ENCODE assay signal across 27 mouse cellular contexts in genomic region chr4:126444528-126444927, GRCm38 (mm10).
"Had no signal": no experiment of that assay in that cellular context is flagged by ENCODE, and none has a peak within 500 bp of the region (broad histone marks: within the 10 kb centered on the region; RNA-seq: fewer than 3 reads in every experiment).

No protein-coding gene starts in this region.

- DNase-seq: gastrocnemius, adult 2 months; gastrocnemius, postnatal 10 days; gastrocnemius, postnatal 25 days; heart, postnatal 4 days; kidney, adult 18-20 months; kidney, adult 8-10 months; kidney, postnatal 10 days; kidney, postnatal 25 days; kidney, postnatal 4 days; liver; liver, embryonic 13.5 days; liver, postnatal 0 days had no signal

- H3K9ac ChIP-seq: heart, embryonic 12.5 days; hindbrain, embryonic 12.5 days; hindbrain, embryonic 14.5 days; intestine, embryonic 15.5 days; limb, embryonic 12.5 days; liver, embryonic 13.5 days; liver, embryonic 15.5 days; liver, postnatal 0 days had no signal

- H3K9me3 ChIP-seq: heart, embryonic 12.5 days; hindbrain, embryonic 10.5 days; hindbrain, embryonic 12.5 days; intestine, embryonic 15.5 days; limb, embryonic 10.5 days; limb, embryonic 12.5 days; liver, embryonic 13.5 days; liver, embryonic 15.5 days had no signal

- H3K4me2 ChIP-seq: heart, embryonic 12.5 days; hindbrain, embryonic 12.5 days; hindbrain, embryonic 14.5 days; intestine, embryonic 15.5 days; limb, embryonic 12.5 days; liver, embryonic 11.5 days; liver, embryonic 13.5 days; liver, embryonic 15.5 days had no signal

- H3K27me3 ChIP-seq: heart, embryonic 12.5 days; hindbrain, embryonic 12.5 days; intestine, embryonic 15.5 days; limb, embryonic 12.5 days; liver, embryonic 13.5 days; liver, embryonic 15.5 days had no signal

- H3K4me1 ChIP-seq: hindbrain, embryonic 10.5 days; hindbrain, embryonic 12.5 days; intestine, embryonic 15.5 days; limb, embryonic 10.5 days; limb, embryonic 12.5 days; liver, embryonic 13.5 days; liver, embryonic 15.5 days had no signal

- H3K27ac ChIP-seq: gastrocnemius, adult 2 months; hindbrain, embryonic 10.5 days; hindbrain, embryonic 12.5 days; hindbrain, embryonic 14.5 days; intestine, embryonic 15.5 days; layer of hippocampus, adult 2 months; left cerebral cortex, adult 2 months; limb, embryonic 10.5 days; limb, embryonic 12.5 days; liver, embryonic 13.5 days; liver, embryonic 15.5 days had no signal

- ATAC-seq: forebrain, embryonic 16.5 days; hindbrain, embryonic 16.5 days; inflammation-experienced regulatory T-cells, adult 6 months; intestine, embryonic 15.5 days; intestine, postnatal 0 days; liver, postnatal 0 days had no signal

- H3K4me3 ChIP-seq: gastrocnemius, adult 2 months; heart, embryonic 12.5 days; hindbrain, embryonic 10.5 days; hindbrain, embryonic 12.5 days; intestine, embryonic 15.5 days; layer of hippocampus, adult 2 months; left cerebral cortex, adult 2 months; limb, embryonic 10.5 days; limb, embryonic 12.5 days; liver, embryonic 13.5 days; liver, embryonic 15.5 days had no signal
